Mouse (Mus musculus): ENCODE measurements around the gene Phlpp1.
"Not testable (repeated sequence)": the region's sequence is repeated elsewhere in the genome, so short reads cannot be mapped to it uniquely, and the experiment has no call there.

Phlpp1 gene

DNA sequence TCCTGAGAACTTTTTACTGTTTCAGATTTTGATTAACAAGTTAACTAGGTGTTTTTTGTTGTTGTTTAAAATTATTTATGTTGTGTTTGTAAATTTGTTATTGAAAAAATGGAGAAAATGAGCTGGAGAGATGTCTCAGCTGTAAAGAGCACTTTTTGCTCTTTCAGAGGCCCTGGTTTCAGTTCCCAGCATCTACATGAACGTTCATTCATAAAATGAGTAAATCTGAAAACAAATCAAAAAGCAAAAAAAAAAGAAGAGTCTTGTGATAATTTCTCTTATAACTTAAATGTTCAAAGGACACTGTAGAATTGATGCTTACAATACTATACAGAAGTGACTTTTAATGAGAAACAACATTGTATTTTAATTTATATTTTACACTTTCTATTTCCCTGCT is 82.5 kb downstream of the Phlpp1 start:
- DNase-seq (ENCODE audit: low read depth) = no peak

DNA sequence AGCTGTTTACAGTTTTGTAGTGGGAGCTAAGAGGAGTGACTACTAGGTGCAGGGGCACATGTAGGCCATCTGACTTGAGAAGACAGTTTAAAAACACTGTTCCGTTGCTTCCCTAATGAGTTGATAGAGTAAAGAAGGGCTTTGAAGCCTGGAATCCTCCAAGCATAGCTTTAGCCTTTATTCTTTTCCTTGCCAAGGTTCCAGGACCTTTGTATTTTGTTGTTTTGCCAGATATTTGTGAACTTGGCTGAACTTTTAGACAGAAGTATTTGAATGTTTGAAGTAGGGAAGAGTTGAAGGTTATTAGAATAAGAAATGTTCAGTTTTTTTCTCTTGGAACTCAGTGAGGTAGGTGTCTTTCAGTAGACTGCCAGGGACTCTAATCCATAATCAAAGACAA is 85.6 kb downstream of the Phlpp1 start:
- no peak for DNase-seq (ENCODE audit: low read depth)

DNA sequence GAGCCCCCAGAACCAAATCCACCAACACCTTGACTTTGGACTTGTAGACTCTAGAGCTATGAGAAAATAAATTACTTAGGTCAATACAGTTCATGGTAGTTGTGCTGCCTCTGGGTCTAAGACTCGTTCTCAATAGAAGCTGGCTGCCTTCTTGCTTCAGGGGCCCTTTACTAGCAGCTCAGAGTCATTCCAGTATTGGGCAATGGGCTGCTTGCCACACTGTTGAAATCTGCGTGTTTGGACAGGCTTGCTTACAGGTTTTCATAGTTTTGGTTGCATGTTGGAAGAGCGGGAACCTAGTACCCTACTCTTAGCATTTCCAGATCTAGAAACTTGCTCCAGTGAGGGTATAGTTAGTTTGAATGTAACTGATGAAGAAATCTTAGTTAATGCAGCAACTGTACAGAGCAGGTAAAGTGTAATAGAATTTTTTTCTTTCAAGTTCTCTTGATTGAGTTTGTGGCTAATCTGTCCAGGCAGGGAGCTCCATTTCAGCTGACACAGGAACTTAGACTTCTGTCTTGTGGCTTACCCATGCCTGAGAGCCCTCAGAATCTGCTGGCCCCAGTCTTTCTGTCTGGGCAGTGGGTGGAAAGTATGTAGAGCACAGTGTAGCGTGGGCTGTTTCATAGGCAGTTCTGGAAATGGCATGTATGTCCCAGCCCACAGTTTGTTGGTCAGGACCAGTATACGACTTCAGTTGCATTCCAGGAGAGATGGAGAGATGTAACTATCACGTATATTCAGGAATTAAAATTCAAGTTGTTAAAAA is 96.7 kb downstream of the Phlpp1 start:
- DNase-seq (ENCODE audit: low read depth) = no peak

DNA sequence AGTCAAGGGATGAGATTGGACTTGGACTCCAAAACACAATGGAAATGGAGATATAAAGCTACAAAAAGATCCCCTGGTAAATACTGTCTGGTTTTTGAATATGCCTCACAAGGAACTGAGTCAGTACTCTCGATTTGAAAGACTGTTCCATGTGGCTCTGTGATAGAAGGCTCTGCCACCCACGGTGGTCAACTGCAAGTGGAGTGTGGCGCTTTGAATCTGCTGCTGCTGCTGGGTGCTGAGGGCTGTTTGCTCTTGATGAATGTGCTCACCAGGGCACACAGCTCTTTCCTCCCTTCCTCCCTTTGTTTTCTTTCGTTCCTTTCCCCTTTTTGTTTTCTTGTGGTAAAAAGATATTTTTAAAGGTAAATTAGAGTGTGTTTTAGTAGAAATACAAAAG is 97.8 kb downstream of the Phlpp1 start:
- no peak for DNase-seq (ENCODE audit: low read depth)

DNA sequence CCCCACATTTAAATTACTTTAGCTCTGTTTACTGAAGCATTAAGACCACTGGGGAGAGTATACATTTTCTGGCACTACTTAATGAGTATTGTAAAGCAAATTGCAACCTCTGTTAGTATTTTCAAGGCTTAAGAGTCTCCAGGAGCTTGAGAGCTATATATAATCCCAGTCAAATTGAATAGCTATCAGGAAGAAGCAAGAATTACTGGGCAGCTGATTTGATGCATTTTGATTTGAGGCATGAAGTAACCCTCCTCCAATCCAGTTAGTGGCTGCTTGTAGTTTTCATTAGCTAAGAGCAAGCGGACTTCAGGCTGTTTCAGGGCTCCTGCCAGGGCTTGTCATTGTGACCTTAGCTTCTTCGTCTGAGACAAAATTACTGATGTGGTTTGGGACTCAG is 101.4 kb downstream of the Phlpp1 start:
- no peak for DNase-seq (ENCODE audit: low read depth)

DNA sequence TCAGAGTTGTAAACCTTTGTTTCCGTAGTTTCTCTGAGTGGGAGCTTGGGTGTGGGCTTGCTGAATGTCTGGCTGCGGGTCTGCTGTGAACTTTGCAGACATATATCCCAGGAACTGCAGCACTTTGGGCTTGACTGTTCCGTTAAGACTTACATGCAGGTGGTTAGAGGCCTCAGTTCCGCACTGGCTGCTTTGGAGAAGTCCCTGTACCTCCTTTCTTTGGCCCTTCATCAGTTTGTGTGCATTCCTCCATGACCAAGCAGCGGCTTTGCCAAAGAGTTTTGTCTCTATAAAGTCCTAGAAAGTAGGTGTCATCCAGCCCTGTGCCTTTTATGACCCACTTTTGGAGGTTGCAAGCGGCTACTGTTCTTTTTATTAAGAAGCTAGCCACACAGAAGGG is 102.2 kb downstream of the Phlpp1 start:
- no peak for DNase-seq (ENCODE audit: low read depth)

DNA sequence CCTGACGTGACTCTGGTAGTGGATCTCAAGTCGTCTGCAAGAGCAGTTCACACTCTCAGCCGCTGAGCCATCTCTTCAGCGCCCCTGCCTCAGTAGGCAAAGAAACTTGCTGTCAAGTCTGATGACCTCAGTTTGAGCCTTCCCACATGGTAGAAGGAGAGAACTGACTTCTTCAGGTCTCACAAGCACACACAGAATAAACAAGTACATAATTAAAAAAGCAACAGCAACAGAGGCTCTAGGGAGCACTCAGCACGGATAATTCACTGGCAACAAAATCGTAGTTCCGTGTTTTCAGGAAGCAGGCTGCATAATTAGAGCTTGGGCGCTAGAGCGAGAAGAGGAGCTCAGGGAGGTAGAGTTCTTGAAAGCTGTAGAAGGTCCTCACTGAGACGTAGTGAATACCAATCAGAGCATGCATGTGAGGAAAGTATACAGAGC is 103.0 kb downstream of the Phlpp1 start:
- DNase-seq (ENCODE audit: low read depth) = no peak

DNA sequence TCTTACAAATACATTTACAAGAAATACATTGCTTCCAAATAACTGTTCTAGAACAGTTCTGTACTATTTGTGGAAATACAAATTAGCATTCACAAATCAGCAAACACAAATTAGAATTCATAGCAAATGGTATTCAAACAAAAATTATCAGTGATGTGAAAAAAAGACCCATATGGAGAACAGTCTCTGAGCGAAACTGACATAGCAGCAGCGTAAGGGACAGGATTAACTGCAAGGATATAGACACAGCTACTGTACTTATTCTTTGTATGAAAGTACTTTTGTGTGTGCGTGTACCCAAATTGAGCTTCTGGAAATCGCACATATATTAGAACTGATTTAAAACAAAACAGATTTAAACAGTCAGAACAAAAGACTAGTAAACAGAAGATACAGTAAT is 103.6 kb downstream of the Phlpp1 start:
- no peak for DNase-seq (ENCODE audit: low read depth)

DNA sequence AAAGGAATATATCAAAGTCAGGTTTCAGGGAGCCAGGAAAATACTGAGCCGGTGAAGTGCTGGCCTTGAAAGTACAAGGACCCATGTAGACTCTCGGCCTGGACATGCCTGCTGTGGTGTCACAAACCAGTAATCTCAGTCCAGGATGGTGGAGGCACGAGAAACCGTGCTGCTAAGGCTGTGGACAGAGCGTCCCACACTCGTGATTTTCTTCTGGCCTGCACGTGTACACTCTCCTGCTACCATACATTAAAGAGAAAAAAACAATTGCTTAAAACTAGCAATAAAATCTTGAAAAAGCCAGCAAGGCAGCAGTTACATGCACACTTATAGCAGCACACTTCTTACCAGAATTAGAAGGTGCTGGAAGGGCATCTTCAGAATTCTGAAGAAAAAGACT is 104.2 kb downstream of the Phlpp1 start:
- no peak for DNase-seq (ENCODE audit: low read depth)

DNA sequence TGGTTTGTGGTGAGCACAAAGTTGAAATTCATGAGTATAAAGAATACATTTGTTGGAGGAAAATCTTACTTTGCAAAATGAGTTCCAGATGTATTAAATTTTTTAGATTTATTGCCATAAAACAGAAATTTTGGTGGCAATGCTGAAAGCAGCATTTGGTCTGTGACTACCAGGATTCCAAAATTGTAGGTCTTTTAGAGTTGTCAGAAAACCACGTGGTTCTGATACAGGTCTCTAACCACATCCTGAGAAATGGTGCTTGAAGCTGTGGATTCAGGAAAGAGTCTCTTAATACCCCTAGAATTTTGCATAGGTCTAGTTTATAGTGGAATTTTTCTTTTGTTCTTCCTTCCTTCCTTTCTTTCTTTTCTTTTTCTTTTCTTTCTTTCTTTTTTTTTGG is 105.3 kb downstream of the Phlpp1 start:
- no peak for DNase-seq (ENCODE audit: low read depth)

DNA sequence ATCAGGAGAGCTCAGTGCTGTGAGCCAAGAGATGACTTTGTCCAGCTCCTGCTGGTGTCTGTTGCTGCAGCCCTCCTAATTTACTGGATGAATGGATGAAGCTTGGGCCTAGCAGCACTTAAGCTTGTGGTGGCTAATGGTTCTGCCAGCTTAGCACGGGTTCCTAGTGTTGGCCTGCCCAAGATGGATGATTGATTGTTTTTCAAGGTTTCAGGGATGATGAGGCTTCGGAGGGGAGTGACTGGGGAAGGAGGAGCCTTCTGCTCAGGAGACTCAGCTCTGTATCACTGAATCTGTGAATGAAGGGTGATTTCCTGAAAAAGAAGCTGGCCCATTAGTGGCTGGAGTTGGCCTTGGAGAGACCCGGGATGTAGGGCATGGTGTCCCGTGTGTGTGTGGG is 105.7 kb downstream of the Phlpp1 start:
- DNase-seq (ENCODE audit: low read depth) = no peak

DNA sequence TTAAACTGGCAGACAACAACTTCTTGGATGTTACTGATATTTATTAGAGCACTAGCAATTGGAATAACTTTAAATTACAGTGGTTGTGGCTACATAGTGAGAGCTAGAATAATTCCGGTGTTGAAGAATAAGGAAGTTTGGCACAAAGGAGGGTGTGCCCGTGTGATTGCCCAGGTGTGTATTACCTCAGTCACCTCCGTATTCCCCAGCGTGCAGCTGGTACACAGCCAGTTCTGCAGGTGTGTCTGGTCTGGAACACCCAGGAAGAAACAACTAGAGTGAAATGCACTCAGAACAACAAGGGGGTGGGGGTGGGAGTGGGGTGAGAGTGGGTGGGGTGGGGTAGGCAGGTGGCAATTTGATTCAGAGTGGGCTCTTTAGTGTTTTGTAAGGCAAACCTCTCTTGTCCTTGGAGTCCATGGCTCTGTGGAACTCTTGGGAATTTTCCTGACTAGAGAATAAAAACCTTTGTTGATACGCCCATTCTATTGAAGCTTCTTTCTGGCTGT is 107.1 kb downstream of the Phlpp1 start:
- DNase-seq (ENCODE audit: low read depth) = no peak

DNA sequence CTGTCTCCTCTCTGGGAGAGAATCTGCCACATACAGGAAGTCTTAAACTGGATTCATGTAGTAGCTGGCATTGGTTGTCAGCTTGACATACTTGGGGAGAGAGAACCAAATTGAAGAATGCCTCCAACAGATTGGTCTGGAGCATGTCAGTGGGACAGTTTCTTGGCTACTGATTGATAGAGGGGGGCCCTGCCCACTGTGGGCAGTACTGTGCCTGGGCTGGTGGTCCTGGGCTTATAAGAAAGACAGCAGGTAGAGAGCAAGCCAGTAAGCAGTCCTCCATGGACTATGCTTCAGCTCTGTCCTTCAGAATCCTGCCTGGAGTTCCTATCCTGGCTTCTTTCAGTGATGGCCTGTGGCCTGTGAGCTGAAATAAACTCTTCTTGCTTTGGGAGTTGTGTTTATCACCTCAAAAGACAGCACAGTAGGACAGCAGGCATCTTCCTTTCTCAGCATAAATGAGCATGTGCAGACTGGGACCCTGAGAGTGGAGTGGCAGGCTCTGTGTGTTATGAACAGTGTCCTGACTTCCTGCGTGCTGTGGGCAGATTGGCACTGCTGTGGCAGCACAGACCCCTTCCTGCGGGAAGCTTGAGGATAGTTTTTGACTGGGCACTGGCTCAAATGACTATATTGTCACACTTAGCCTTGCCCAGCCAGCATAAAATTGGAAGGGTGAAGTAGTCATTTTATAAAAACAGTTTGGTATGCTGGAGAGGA is 108.0 kb downstream of the Phlpp1 start:
- no peak for DNase-seq (ENCODE audit: low read depth)

DNA sequence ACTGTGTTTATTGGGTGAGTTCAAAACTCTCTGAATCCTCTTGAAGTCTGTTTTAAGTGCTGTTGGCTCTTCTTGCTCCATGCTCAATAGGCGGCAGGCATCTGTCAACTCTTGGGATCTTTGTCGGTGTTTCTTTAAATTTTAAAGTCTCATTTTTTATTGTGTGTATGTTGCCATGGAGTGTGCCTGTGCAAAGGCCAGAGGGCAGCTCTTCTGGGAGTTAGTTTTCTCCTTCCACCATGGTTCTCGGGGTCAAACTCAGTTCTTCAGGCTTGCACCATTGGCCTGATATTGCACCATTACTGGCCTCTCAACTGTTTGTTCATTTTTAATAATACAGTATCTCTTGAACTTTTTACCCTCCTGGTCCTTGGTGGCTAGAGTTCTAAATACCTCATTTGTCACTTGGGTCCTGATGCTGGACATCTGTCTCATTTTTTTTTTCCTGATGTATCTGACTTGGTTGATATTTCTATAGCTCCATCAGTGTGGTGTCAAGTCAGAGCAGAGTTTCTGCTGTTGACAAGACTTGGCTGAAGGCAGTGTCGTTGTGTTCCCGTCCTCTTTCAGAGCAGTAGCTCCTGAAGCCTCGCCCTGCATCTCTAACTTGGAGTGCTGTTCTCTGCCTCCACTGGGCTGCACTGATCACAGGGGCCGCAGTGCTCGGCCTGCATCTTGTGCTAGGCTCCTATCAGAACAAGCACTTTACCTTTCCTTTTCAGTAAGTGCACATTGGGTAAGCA is 108.8 kb downstream of the Phlpp1 start:
- DNase-seq (ENCODE audit: low read depth) = no peak

DNA sequence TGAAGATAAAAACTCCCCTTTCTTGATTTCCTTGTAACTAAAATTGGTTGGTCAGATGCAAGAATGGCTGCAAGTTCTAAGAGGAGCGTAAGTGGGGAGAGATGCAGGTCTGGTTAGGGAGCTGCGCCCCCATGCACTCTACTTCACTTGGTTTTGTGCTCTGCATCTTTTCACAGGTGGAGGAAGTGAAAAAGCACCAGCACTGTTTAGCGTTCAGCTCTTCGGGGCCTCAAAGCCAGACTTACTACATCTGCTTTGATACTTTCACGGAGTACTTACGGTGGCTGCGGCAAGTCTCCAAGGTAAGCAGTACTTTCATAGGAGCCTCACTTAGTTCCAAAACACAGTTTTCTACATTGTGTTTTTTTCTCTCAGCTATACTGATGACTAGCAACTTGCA is 115.3 kb downstream of the Phlpp1 start:
- DNase-seq (ENCODE audit: low read depth) = no peak

DNA sequence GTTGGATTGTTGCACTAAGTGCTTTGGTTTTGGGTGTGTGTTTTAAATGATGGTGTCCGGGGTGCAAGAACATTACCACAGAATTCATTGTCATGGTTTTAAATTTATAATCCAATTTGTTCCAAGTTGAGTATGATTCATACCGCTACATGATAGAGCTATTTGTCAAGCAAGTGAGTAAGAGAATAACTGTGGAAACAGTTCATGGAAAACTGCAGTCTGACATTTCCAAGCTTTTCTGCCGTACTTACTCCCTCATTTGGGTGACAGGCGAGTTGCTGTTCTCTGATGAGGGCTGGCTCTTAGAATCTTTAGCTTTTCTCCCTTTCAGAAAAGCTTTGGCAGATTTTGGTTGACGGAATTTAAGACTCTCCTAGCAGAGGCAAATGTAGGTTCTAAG is 117.5 kb downstream of the Phlpp1 start:
- DNase-seq (ENCODE audit: low read depth) = no peak

DNA sequence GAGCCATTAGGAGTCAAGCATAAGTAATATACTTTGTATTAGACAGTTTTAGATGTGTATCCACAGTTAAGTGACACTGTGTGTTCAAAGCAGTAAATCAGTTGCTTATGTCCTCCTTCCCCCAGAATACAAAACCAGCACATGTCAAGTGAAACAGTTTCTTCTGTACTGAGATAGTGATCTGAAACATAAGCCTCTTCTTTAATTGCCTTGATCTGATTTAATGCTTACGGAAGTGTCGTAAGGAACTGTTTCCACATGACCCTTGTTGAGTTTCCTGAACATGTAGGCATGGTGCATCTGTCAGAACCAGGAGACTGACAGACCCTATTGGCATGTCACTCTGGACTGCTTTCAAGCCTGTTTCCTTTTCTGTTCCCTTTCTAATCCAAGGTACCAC is 118.0 kb downstream of the Phlpp1 start:
- no peak for DNase-seq (ENCODE audit: low read depth)

DNA sequence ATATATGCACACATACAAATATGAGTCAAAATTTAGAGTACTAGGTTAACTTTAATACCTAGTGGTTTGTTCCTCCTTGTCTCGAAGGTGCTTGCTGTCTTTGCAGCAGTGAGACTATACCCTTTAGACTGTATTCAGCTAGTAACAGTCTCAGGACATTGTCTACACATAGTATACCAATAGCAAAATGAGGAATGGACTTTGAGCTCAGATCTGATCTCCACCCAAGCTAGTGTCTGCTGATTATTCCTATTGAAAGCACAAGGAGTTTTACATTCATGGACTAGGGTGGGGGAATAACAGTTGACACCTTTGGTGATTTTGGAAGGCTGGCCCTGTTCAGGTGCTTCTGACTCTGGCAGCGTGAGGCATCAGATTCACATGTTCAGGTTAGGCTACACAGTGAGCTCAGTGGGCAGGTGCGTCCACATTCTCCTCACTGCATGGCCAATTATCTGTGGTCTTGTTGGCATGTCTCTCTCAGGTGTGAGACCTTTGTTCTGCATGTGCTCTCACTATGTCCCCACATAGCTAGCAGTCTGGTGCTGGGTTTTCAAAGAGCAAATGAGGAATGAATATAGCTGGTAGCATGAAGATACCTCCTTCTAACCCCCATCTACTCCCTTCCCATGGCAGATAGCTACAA is 138.0 kb downstream of the Phlpp1 start:
- DNase-seq (ENCODE audit: low read depth) = no peak

DNA sequence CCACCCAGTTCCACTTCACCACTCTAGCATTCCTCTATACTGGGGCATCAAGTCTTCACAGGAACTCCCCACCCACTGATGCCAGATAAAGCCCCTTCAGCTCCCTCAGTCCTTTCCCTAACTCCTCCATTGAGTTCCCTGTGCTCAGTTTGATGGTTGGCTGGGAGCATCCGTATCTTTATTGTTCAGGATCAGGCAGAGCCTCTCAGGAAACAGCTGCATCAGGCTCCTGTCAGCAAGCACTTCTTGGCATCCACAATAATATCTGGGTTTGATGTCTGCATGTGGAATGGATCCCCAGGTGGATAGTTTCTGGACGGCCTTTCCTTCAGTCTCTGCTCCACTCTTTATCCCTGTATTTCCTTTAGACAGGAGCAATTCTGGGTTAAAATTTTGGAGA is 138.7 kb downstream of the Phlpp1 start:
- no peak for DNase-seq (ENCODE audit: low read depth)

DNA sequence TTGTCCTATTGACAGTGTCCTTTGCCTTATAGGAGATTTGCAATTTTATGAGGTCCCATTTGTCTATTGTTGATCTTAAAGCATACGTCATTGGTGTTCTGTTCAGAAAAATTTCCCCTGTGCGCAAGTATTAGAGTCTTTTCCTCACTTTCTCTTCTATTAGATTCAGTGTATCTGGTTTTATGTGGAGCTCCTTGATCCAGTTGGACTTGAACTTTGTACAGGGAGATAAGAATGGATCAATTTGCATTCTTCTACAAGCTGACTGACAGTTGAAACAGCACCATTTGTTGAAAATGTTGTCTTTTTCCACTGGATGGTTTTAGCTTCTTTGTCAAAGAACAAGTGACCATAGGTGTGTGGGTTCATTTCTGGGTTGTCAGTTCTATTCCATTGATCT is 140.3 kb downstream of the Phlpp1 start:
- DNase-seq (ENCODE audit: low read depth) = not testable (repeated sequence)

DNA sequence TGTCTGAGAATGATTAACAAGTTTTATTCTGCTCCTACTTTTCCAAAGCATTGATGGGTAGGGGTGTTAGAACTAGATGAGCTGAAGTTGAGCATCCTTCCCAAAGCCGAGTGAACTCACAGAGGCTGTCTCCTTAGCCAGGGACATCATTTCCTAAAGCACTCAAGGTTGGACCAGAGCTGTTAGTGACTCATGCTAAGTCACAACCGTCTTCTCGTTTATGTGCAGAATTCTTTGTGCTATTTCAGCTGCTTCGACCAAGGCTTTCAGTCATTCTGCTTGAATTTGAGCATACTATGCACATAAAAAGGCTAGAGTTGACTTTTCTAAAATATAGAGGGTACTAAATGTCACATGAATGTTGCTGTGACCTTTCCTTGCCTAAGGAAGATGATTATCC is 142.9 kb downstream of the Phlpp1 start:
- DNase-seq (ENCODE audit: low read depth) = no peak

DNA sequence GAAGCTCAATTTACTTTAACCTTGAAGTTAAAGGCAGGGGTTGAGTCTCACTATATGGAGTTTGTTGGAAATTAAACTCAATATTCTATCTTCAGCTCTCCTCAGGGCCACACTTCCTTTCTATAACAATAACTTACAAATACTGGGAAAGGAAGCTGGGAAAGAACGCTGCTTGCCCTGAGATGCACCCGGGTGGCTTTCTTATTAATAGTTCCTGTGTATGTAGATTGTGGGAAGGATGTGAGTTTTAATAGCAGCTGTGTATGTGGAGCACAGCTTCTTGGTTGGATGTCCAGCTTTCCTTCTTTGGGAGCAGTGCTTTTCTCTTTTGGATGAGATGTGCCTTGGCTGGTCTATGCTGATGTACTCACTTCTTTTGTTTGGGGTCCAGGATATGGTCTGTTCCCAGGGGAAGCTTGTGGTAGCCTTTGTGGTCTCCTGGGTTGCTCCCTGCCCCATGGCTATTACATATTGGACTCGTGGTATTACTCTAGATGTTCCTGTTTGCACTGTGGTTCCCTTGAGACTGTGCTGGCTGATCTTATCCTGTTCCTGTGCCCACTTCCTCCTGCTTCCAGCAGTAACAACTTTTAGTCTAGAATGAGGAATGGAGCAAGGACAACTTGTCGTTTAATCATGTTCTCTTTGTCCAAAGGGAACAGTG is 145.2 kb downstream of the Phlpp1 start:
- no peak for DNase-seq (ENCODE audit: low read depth)
